Mouse (Mus musculus): ENCODE results near the gene Cela1.

Cela1 gene

GRCm38 (mm10) chr15:100635851-100636645, 51.7 kb downstream of the Cela1 start:
- DNase-seq (ENCODE audit: low read depth, low spot score) = no peak

- DNase-seq (ENCODE audit: low read depth, low spot score) = peak; percentile 73
These were observed 52.5 kb downstream of the Cela1 start for GRCm38 (mm10) chr15:100635239-100635638.

GRCm38 (mm10) chr15:100633341-100633740, 54.4 kb downstream of the Cela1 start:
- peak; percentile 88 for DNase-seq (ENCODE audit: low read depth, low spot score)

- DNase-seq (ENCODE audit: low read depth, low spot score) = no peak
These were observed 55.4 kb downstream of the Cela1 start for GRCm38 (mm10) chr15:100632323-100632722.

- no peak for DNase-seq (ENCODE audit: low read depth, low spot score)
These were observed 56.1 kb downstream of the Cela1 start for GRCm38 (mm10) chr15:100631454-100632170.

- DNase-seq (ENCODE audit: low read depth, low spot score) = no peak
These were observed 57.6 kb downstream of the Cela1 start for GRCm38 (mm10) chr15:100630126-100630525.

GRCm38 (mm10) chr15:100628797-100629196, 58.9 kb downstream of the Cela1 start:
- DNase-seq (ENCODE audit: low read depth, low spot score) = no peak

GRCm38 (mm10) chr15:100627774-100628370, 59.8 kb downstream of the Cela1 start:
- DNase-seq (ENCODE audit: low read depth, low spot score) = no peak

GRCm38 (mm10) chr15:100627287-100627686, 60.4 kb downstream of the Cela1 start:
- DNase-seq (ENCODE audit: low read depth, low spot score) = peak; percentile 30

GRCm38 (mm10) chr15:100624435-100624834, 63.3 kb downstream of the Cela1 start:
- no peak for DNase-seq (ENCODE audit: low read depth, low spot score)
